Mouse (Mus musculus): ENCODE measurements around the gene Olfr617. TPM values are rescaled to one million over a fixed set of nuclear protein-coding genes. Genes with fewer than 3 reads are reported as not detected.

The Olfr617 gene
- total RNA-seq, 1 experiment: not detected

GRCm38 (mm10) chr7:103589803-103590202 is 16.9 kb downstream of the Olfr617 start, which contains the start of gene Olfr618:
TSS of gene Olfr618 (plus strand) at chr7:103590103.
- Histone ChIP-seq H3K9me3 (ENCODE audit: control insufficient read depth, insufficient read depth, low read depth, low read length) (no peaks in the 10 kb centered on the region), H3K4me1 (ENCODE audit: control insufficient read depth in 2 of 2, insufficient read depth in 2 of 2, low read length in 2 of 2, poor library complexity in 1 of 2) (no peaks in the 10 kb centered on the region), H3K27ac (ENCODE audit: insufficient read depth, low read depth, low read length, poor library complexity, severe bottlenecking) (no peak within 1 kb of the TSS), H3K4me3 (ENCODE audit: insufficient read depth in 1 of 2, low read depth in 1 of 2, low read length in 2 of 2, poor library complexity in 1 of 2, severe bottlenecking in 1 of 2) (no peak within 1 kb of the TSS), H3K36me3 (ENCODE audit: control insufficient read depth, insufficient read depth, low read length, poor library complexity, severe bottlenecking) (no peaks in the 10 kb centered on the region), H3K9ac (ENCODE audit: insufficient read depth, low read depth, low read length, poor library complexity, severe bottlenecking) (no peak within 1 kb of the TSS)
- in situ Hi-C loops (cut with MboI; ENCODE audit: low sequenced_read_pairs in 2 of 2, unreplicated experiment in 2 of 2): no loop called here
- no peak for TF ChIP-seq ZNF384 (IDR thresholded peaks at IDR 0.05; ENCODE audit: low read depth, low read length)
- DNase-seq (ENCODE audit: low read depth, low spot score): no peak

- Histone ChIP-seq H3K9ac (ENCODE audit: insufficient read depth, low read depth, low read length, poor library complexity, severe bottlenecking) (no peak within 1 kb of the TSS), H3K36me3 (ENCODE audit: control insufficient read depth, insufficient read depth, low read length, poor library complexity, severe bottlenecking) (no peaks in the 10 kb centered on the region), H3K27ac (ENCODE audit: insufficient read depth, low read depth, low read length, poor library complexity, severe bottlenecking) (no peak within 1 kb of the TSS), H3K9me3 (ENCODE audit: control insufficient read depth, insufficient read depth, low read depth, low read length) (no peaks in the 10 kb centered on the region), H3K4me1 (ENCODE audit: control insufficient read depth in 2 of 2, insufficient read depth in 2 of 2, low read length in 2 of 2, poor library complexity in 1 of 2) (no peaks in the 10 kb centered on the region), H3K4me3 (ENCODE audit: insufficient read depth in 1 of 2, low read depth in 1 of 2, low read length in 2 of 2, poor library complexity in 1 of 2, severe bottlenecking in 1 of 2) (no peak within 1 kb of the TSS)
- DNase-seq (ENCODE audit: low read depth, low spot score): no peak
- TF ChIP-seq ZNF384 (IDR thresholded peaks at IDR 0.05; ENCODE audit: low read depth, low read length) (no peak), HCFC1 (IDR thresholded peaks at IDR 0.05; ENCODE audit: borderline replicate concordance, insufficient read depth, low read length) (no peak), CHD2 (IDR thresholded peaks at IDR 0.05; ENCODE audit: low read depth, low read length) (no peak), ZC3H11A (IDR thresholded peaks at IDR 0.05; ENCODE audit: borderline replicate concordance, low read depth, low read length) (no peak), MAFK (IDR thresholded peaks at IDR 0.05; ENCODE audit: insufficient read depth, low read depth, low read length) (no peak)
- in situ Hi-C loops (cut with MboI; ENCODE audit: low sequenced_read_pairs in 2 of 2, unreplicated experiment in 2 of 2): no loop called here
Observed at GRCm38 (mm10) chr7:103600275-103600674, 27.4 kb downstream of the Olfr617 start, which contains the start of gene Olfr619. TSS of gene Olfr619 (plus strand) at chr7:103600575.

- no peaks in the 10 kb centered on the region for H3K9me3 ChIP-seq (ENCODE audit: control insufficient read depth, insufficient read depth, low read depth, low read length)
- no peak overlapping the region for H3K4me3 ChIP-seq (ENCODE audit: insufficient read depth in 1 of 2, low read depth in 1 of 2, low read length in 2 of 2, poor library complexity in 1 of 2, severe bottlenecking in 1 of 2)
- H3K36me3 ChIP-seq (ENCODE audit: control insufficient read depth, insufficient read depth, low read length, poor library complexity, severe bottlenecking): no peaks in the 10 kb centered on the region
- TF ChIP-seq ZNF384 (IDR thresholded peaks at IDR 0.05; ENCODE audit: low read depth, low read length) (no peak), ZC3H11A (IDR thresholded peaks at IDR 0.05; ENCODE audit: borderline replicate concordance, low read depth, low read length) (no peak), HCFC1 (IDR thresholded peaks at IDR 0.05; ENCODE audit: borderline replicate concordance, insufficient read depth, low read length) (no peak), CHD2 (IDR thresholded peaks at IDR 0.05; ENCODE audit: low read depth, low read length) (no peak), MAFK (IDR thresholded peaks at IDR 0.05; ENCODE audit: insufficient read depth, low read depth, low read length) (no peak)
- H3K9ac ChIP-seq (ENCODE audit: insufficient read depth, low read depth, low read length, poor library complexity, severe bottlenecking): no peak overlapping the region
- no peaks in the 10 kb centered on the region for H3K4me1 ChIP-seq (ENCODE audit: control insufficient read depth in 2 of 2, insufficient read depth in 2 of 2, low read length in 2 of 2, poor library complexity in 1 of 2)
- H3K27ac ChIP-seq (ENCODE audit: insufficient read depth, low read depth, low read length, poor library complexity, severe bottlenecking): no peak overlapping the region
- no peak for DNase-seq (ENCODE audit: low read depth, low spot score)
- in situ Hi-C loops (cut with MboI; ENCODE audit: low sequenced_read_pairs in 2 of 2, unreplicated experiment in 2 of 2): no loop called here
Observed at GRCm38 (mm10) chr7:103607425-103607824, 34.6 kb downstream of the Olfr617 start.

- H3K36me3 ChIP-seq (ENCODE audit: control insufficient read depth, insufficient read depth, low read length, poor library complexity, severe bottlenecking): no peaks in the 10 kb centered on the region
- H3K4me3 ChIP-seq (ENCODE audit: insufficient read depth in 1 of 2, low read depth in 1 of 2, low read length in 2 of 2, poor library complexity in 1 of 2, severe bottlenecking in 1 of 2): no peak within 1 kb of the TSS
- H3K9ac ChIP-seq (ENCODE audit: insufficient read depth, low read depth, low read length, poor library complexity, severe bottlenecking): no peak within 1 kb of the TSS
- no peak for TF ChIP-seq ZC3H11A (IDR thresholded peaks at IDR 0.05; ENCODE audit: borderline replicate concordance, low read depth, low read length)
- TF ChIP-seq ZNF384 (IDR thresholded peaks at IDR 0.05; ENCODE audit: low read depth, low read length): no peak
- no peak for TF ChIP-seq HCFC1 (IDR thresholded peaks at IDR 0.05; ENCODE audit: borderline replicate concordance, insufficient read depth, low read length)
- TF ChIP-seq CHD2 (IDR thresholded peaks at IDR 0.05; ENCODE audit: low read depth, low read length): no peak
- no peaks in the 10 kb centered on the region for H3K4me1 ChIP-seq (ENCODE audit: control insufficient read depth in 2 of 2, insufficient read depth in 2 of 2, low read length in 2 of 2, poor library complexity in 1 of 2)
- no peaks in the 10 kb centered on the region for H3K9me3 ChIP-seq (ENCODE audit: control insufficient read depth, insufficient read depth, low read depth, low read length)
- in situ Hi-C loops (cut with MboI; ENCODE audit: low sequenced_read_pairs in 2 of 2, unreplicated experiment in 2 of 2): no loop called here
- no peak within 1 kb of the TSS for H3K27ac ChIP-seq (ENCODE audit: insufficient read depth, low read depth, low read length, poor library complexity, severe bottlenecking)
- DNase-seq (ENCODE audit: low read depth, low spot score): no peak
Observed at GRCm38 (mm10) chr7:103612434-103612833, 39.6 kb downstream of the Olfr617 start, which contains the start of gene Olfr620. TSS of gene Olfr620 (minus strand) at chr7:103612534.

Other genes starting within 250 kb of the Olfr617 start
- gene Olfr598, start 249.5 kb upstream of the Olfr617 start, total RNA-seq (2012; rRNA removed): not detected in 2 replicates
- gene Olfr599, start 237.1 kb upstream of the Olfr617 start, total RNA-seq (2012; rRNA removed): not detected in 2 replicates
- not detected in 2 replicates for gene Olfr600, start 223.4 kb upstream of the Olfr617 start, total RNA-seq (2012; rRNA removed)
- gene Olfr601, start 210.4 kb upstream of the Olfr617 start, total RNA-seq (2012; rRNA removed): not detected in 2 replicates
- not detected in 2 replicates for gene Olfr603, start 186.9 kb upstream of the Olfr617 start, total RNA-seq (2012; rRNA removed)
- 3.7 and 6.4 TPM in 2 replicates for gene Usp17lc, start 158.0 kb upstream of the Olfr617 start, total RNA-seq (2012; rRNA removed)
- gene Olfr605, start 127.6 kb upstream of the Olfr617 start, total RNA-seq (2012; rRNA removed): not detected in 2 replicates
- gene Olfr606, start 124.0 kb upstream of the Olfr617 start, total RNA-seq (2012; rRNA removed): not detected in 2 replicates
- gene Olfr607, start 108.9 kb upstream of the Olfr617 start, total RNA-seq (2012; rRNA removed): not detected in 2 replicates
- not detected in 2 replicates for gene Olfr608, start 103.2 kb upstream of the Olfr617 start, total RNA-seq (2012; rRNA removed)
- not detected in 2 replicates for gene Olfr609, start 75.0 kb upstream of the Olfr617 start, total RNA-seq (2012; rRNA removed)
- not detected in 2 replicates for gene Olfr610, start 60.9 kb upstream of the Olfr617 start, total RNA-seq (2012; rRNA removed)
- not detected in 2 replicates for gene Olfr611, start 52.2 kb upstream of the Olfr617 start, total RNA-seq (2012; rRNA removed)
- not detected in 2 replicates for gene Olfr612, start 30.3 kb upstream of the Olfr617 start, total RNA-seq (2012; rRNA removed)
- not detected in 2 replicates for gene Olfr613, start 25.0 kb upstream of the Olfr617 start, total RNA-seq (2012; rRNA removed)
- not detected in 2 replicates for gene Olfr615, start 17.0 kb upstream of the Olfr617 start, total RNA-seq (2012; rRNA removed)
- not detected in 2 replicates for gene Olfr616, start 3.9 kb upstream of the Olfr617 start, total RNA-seq (2012; rRNA removed)
- not detected in 2 replicates for gene Olfr618, start 17.0 kb downstream of the Olfr617 start, total RNA-seq (2012; rRNA removed)
- gene Olfr619, start 27.5 kb downstream of the Olfr617 start, total RNA-seq (2012; rRNA removed): not detected in 2 replicates
- not detected in 2 replicates for gene Olfr620, start 39.5 kb downstream of the Olfr617 start, total RNA-seq (2012; rRNA removed)
- gene Olfr622, start 69.6 kb downstream of the Olfr617 start, total RNA-seq (2012; rRNA removed): not detected in 2 replicates
- not detected in 2 replicates for gene Olfr623, start 90.6 kb downstream of the Olfr617 start, total RNA-seq (2012; rRNA removed)
- 0.04 TPM in 1 of 2 replicates, not detected in the other for gene Olfr624, start 98.1 kb downstream of the Olfr617 start, total RNA-seq (2012; rRNA removed)
- gene Olfr625-ps1, start 109.7 kb downstream of the Olfr617 start, total RNA-seq (2012; rRNA removed): not detected in 2 replicates
- not detected in 2 replicates for gene Olfr243, start 141.6 kb downstream of the Olfr617 start, total RNA-seq (2012; rRNA removed)
- gene Olfr628, start 157.3 kb downstream of the Olfr617 start, total RNA-seq (2012; rRNA removed): not detected in 2 replicates
- not detected in 2 replicates for gene Olfr629, start 171.9 kb downstream of the Olfr617 start, total RNA-seq (2012; rRNA removed)
- not detected in 2 replicates for gene Olfr630, start 184.3 kb downstream of the Olfr617 start, total RNA-seq (2012; rRNA removed)
- gene Olfr69, start 198.5 kb downstream of the Olfr617 start, total RNA-seq (2012; rRNA removed): not detected in 2 replicates
- gene Olfr68, start 206.6 kb downstream of the Olfr617 start, total RNA-seq (2012; rRNA removed): not detected in 2 replicates
- gene Olfr67, start 218.8 kb downstream of the Olfr617 start, total RNA-seq (2012; rRNA removed): not detected in 2 replicates
- gene Hbb-bt, start 240.9 kb downstream of the Olfr617 start, total RNA-seq (2012; rRNA removed): not detected in 2 replicates

Data from ES-E14 (cell line).